Mouse (Mus musculus): ENCODE measurements at regions not wholly inside any gene's neighbourhood (a gene's known extent, or its start where the extent isn't known, plus 50 kb on each side); places are given as distances from the start of the nearest gene placed in this dataset.

DNA sequence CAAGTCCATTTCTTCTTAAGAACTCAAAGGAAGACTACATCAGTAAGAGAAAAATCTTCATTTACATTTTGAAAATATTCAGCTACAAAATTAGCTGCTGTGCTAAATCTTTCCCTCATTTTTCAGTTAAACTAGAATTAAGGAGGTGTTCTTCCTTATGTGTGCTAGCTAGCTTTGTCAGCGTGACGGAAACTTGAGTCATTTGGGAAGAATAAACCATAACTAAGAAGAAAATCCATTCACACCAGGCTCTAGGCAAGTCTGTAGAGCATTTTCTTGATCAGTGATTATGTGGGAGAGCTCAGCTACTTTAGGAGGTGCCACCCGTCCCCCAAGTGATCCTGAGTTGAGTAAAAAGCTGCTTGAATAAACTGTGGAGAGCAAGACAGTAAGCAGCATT is 635.4 kb downstream of the Ntrk3 start:
- Histone ChIP-seq H3K27ac (replicated peaks; ENCODE audit: insufficient read depth, low read depth, low read length) (no peak overlapping the region), H3K9ac (ENCODE audit: low read depth, low read length) (no peak overlapping the region), H3K4me1 (ENCODE audit: control insufficient read depth, insufficient read depth, low read length) (no peaks in the 10 kb centered on the region), H3K79me2 (ENCODE audit: control insufficient read depth, insufficient read depth, low read length) (no peaks in the 10 kb centered on the region), H3K36me3 (ENCODE audit: control insufficient read depth, insufficient read depth, low read length) (no peaks in the 10 kb centered on the region), H3K27me3 (ENCODE audit: control insufficient read depth, insufficient read depth, low read length) (no peaks in the 10 kb centered on the region), H3K4me3 (ENCODE audit: insufficient read depth, low read depth, low read length) (no peak overlapping the region)
- 71% methylated on average over 3 of the region's 3 CpGs for WGBS
- DNase-seq (ENCODE audit: extremely low read depth, low read depth, low spot score): no peak
- TF ChIP-seq POLR2A (IDR thresholded peaks at IDR 0.05; ENCODE audit: extremely low read depth, insufficient read depth, low read length): no peak
- no peak for TF ChIP-seq CTCF (IDR thresholded peaks at IDR 0.05; ENCODE audit: low read depth, low read length)

DNA sequence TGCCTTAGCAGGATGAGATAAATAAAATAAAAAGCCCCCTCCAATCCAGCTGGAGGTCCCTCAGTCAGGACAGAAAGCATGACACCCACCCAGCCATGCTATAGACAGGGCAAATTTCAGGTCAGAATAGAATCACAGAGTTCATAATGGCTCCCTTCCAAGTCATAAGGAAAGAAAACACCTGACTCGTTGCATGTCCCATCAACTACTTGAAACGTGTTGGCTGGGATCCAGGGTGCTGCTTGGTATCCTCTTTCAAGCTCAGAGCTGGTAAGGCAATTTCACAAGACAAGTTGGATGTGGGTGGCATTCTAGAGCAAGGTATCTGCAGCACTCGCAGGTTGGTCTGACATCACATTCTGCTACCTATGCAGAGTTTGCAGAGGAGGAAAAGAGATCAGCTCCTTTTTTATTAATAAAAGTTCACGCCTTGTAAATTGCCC is 651.2 kb downstream of the Ntrk3 start:
- Histone ChIP-seq H3K4me1 (ENCODE audit: control insufficient read depth, insufficient read depth, low read length) (no peaks in the 10 kb centered on the region), H3K36me3 (ENCODE audit: control insufficient read depth, insufficient read depth, low read length) (no peaks in the 10 kb centered on the region), H3K27ac (replicated peaks; ENCODE audit: insufficient read depth, low read depth, low read length) (no peak overlapping the region), H3K4me3 (ENCODE audit: insufficient read depth, low read depth, low read length) (no peak overlapping the region), H3K27me3 (ENCODE audit: control insufficient read depth, insufficient read depth, low read length) (0 out of 2 replicates have a peak, but pooled peaks cover 2% of the 10 kb centered on the region), H3K79me2 (ENCODE audit: control insufficient read depth, insufficient read depth, low read length) (no peaks in the 10 kb centered on the region), H3K9ac (ENCODE audit: low read depth, low read length) (no peak overlapping the region)
- TF ChIP-seq POLR2A (IDR thresholded peaks at IDR 0.05; ENCODE audit: extremely low read depth, insufficient read depth, low read length) (no peak), CTCF (IDR thresholded peaks at IDR 0.05; ENCODE audit: low read depth, low read length) (no peak)
- no peak for DNase-seq (ENCODE audit: extremely low read depth, low read depth, low spot score)
- 52% methylated on average over 4 of the region's 4 CpGs for WGBS

DNA sequence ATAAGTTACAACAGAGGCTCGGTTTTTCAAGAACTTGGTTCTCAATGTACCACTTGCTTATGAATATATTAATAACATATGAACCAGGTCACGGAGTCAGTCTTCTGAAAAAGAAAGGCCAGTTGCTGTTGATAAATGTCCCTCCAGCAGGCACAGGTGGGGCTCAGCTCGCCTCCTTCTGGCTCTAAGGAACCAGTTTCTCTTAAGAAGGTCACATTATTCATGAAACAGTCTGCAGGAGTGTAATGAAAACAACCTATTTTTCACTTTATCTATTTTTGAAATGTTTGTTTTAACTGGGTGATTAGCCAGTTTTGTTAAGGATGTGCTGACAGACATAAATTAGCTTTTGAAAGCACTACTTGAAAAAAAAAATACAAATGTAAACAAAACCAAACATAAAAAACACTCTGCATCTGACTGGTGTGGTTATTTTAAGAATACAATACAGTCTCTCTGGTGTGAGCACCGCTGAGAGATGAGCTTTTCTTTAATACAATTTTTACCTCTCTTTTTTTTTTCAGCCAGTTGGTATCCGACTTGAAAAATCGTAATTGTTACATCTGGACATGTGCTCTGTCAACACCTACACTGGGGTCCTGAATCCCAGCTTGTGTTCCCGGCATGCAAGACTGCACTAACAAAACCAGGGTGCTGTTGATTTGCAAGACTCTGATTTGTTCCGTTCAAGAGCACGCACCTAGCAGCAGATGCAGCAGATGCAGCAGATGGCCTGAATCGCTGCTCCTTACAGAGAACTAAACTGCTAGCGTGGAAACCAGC is 651.8 kb downstream of the Ntrk3 start:
- Histone ChIP-seq H3K79me2 (ENCODE audit: control insufficient read depth, insufficient read depth, low read length) (no peaks in the 10 kb centered on the region), H3K27ac (replicated peaks; ENCODE audit: insufficient read depth, low read depth, low read length) (no peak overlapping the region), H3K9ac (ENCODE audit: low read depth, low read length) (no peak overlapping the region), H3K4me3 (ENCODE audit: insufficient read depth, low read depth, low read length) (no peak overlapping the region), H3K27me3 (ENCODE audit: control insufficient read depth, insufficient read depth, low read length) (0 out of 2 replicates have a peak, but pooled peaks cover 2% of the 10 kb centered on the region), H3K4me1 (ENCODE audit: control insufficient read depth, insufficient read depth, low read length) (no peaks in the 10 kb centered on the region), H3K36me3 (ENCODE audit: control insufficient read depth, insufficient read depth, low read length) (no peaks in the 10 kb centered on the region)
- no peak for TF ChIP-seq POLR2A (IDR thresholded peaks at IDR 0.05; ENCODE audit: extremely low read depth, insufficient read depth, low read length)
- DNase-seq (ENCODE audit: extremely low read depth, low read depth, low spot score): no peak
- WGBS: 67% methylated on average over 11 of the region's 11 CpGs

DNA sequence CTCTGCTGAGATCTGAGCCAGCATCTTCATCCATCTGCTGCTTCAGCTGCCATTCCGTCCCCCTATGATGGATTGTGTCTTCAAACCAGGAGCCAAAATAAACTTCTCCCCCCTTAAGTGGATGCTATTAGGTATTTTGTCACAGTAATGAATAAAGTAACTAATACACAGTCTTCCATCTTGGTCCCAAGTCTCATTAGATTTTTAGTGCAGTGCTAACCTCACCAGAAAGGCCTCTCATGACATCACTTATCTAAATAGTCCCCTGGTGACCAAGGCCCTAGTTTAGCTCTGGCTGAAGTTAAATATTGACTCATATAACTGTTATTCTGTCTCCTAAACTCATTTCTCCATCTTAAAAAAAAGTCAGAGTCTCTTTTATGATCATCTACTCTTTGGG is 658.1 kb downstream of the Ntrk3 start:
- H3K4me1 ChIP-seq (ENCODE audit: control insufficient read depth, insufficient read depth, low read length): no peaks in the 10 kb centered on the region
- H3K9ac ChIP-seq (ENCODE audit: low read depth, low read length): no peak overlapping the region
- H3K79me2 ChIP-seq (ENCODE audit: control insufficient read depth, insufficient read depth, low read length): no peaks in the 10 kb centered on the region
- no peak overlapping the region for H3K27ac ChIP-seq (replicated peaks; ENCODE audit: insufficient read depth, low read depth, low read length)
- WGBS: 68% methylated on average over 1 of the region's 1 CpGs
- no peak for TF ChIP-seq POLR2A (IDR thresholded peaks at IDR 0.05; ENCODE audit: extremely low read depth, insufficient read depth, low read length)
- TF ChIP-seq CTCF (IDR thresholded peaks at IDR 0.05; ENCODE audit: low read depth, low read length): no peak
- no peak overlapping the region for H3K4me3 ChIP-seq (ENCODE audit: insufficient read depth, low read depth, low read length)
- no peaks in the 10 kb centered on the region for H3K27me3 ChIP-seq (ENCODE audit: control insufficient read depth, insufficient read depth, low read length)
- no peak for DNase-seq (ENCODE audit: extremely low read depth, low read depth, low spot score)
- no peaks in the 10 kb centered on the region for H3K36me3 ChIP-seq (ENCODE audit: control insufficient read depth, insufficient read depth, low read length)

GRCm38 (mm10) chr7:78071131-78071530 is 666.7 kb downstream of the Ntrk3 start:
- no peak overlapping the region for H3K27ac ChIP-seq (replicated peaks; ENCODE audit: insufficient read depth, low read depth, low read length)
- H3K36me3 ChIP-seq (ENCODE audit: control insufficient read depth, insufficient read depth, low read length): no peaks in the 10 kb centered on the region
- TF ChIP-seq CTCF (IDR thresholded peaks at IDR 0.05; ENCODE audit: low read depth, low read length) (no peak), POLR2A (IDR thresholded peaks at IDR 0.05; ENCODE audit: extremely low read depth, insufficient read depth, low read length) (no peak)
- no peaks in the 10 kb centered on the region for H3K79me2 ChIP-seq (ENCODE audit: control insufficient read depth, insufficient read depth, low read length)
- no peak overlapping the region for H3K9ac ChIP-seq (ENCODE audit: low read depth, low read length)
- H3K4me1 ChIP-seq (ENCODE audit: control insufficient read depth, insufficient read depth, low read length): no peaks in the 10 kb centered on the region
- WGBS: 85% methylated on average over 7 of the region's 7 CpGs
- DNase-seq (ENCODE audit: extremely low read depth, low read depth, low spot score): no peak
- no peak overlapping the region for H3K4me3 ChIP-seq (ENCODE audit: insufficient read depth, low read depth, low read length)
- H3K27me3 ChIP-seq (ENCODE audit: control insufficient read depth, insufficient read depth, low read length): no peaks in the 10 kb centered on the region

GRCm38 (mm10) chr7:78061631-78062030 is 676.2 kb downstream of the Ntrk3 start:
- Histone ChIP-seq H3K9ac (ENCODE audit: low read depth, low read length) (no peak overlapping the region), H3K4me1 (ENCODE audit: control insufficient read depth, insufficient read depth, low read length) (no peaks in the 10 kb centered on the region), H3K27ac (replicated peaks; ENCODE audit: insufficient read depth, low read depth, low read length) (no peak overlapping the region), H3K79me2 (ENCODE audit: control insufficient read depth, insufficient read depth, low read length) (no peaks in the 10 kb centered on the region), H3K36me3 (ENCODE audit: control insufficient read depth, insufficient read depth, low read length) (no peaks in the 10 kb centered on the region), H3K27me3 (ENCODE audit: control insufficient read depth, insufficient read depth, low read length) (no peaks in the 10 kb centered on the region), H3K4me3 (ENCODE audit: insufficient read depth, low read depth, low read length) (no peak overlapping the region)
- WGBS: 64% methylated on average over 1 of the region's 1 CpGs
- peak; percentile 9 for DNase-seq (ENCODE audit: extremely low read depth, low read depth, low spot score)
- TF ChIP-seq CTCF (IDR thresholded peaks at IDR 0.05; ENCODE audit: low read depth, low read length) (no peak), POLR2A (IDR thresholded peaks at IDR 0.05; ENCODE audit: extremely low read depth, insufficient read depth, low read length) (no peak)

All from liver, adult 2 months (tissue).